Mouse (Mus musculus): ENCODE data around the gene Nedd9. TPM values are rescaled to one million over a fixed set of nuclear protein-coding genes. Genes with fewer than 3 reads are reported as not detected.

Gene Nedd9
- total and polyA plus RNA-seq, 2 experiments from 2014 or later, result 10.1 to 28.2 TPM

Other genes with a start within 250 kb of the Nedd9 start
- 14.6 and 15.5 TPM in 2 replicates for gene Smim13, start 237.5 kb downstream of the Nedd9 start, total RNA-seq (2014; rRNA removed; ENCODE audit: low replicate concordance)
- 7.9 TPM in 2 replicates for gene Smim13, start 237.5 kb downstream of the Nedd9 start, polyA plus RNA-seq (2015; fragmentation: Nextera tagmentation; extraction: Ambion mirVana)
- gene Gm17364, start 213.4 kb downstream of the Nedd9 start, total RNA-seq (2014; rRNA removed; ENCODE audit: low replicate concordance), result not detected in 2 replicates
- not detected in 2 replicates for gene Gm17364, start 213.4 kb downstream of the Nedd9 start, polyA plus RNA-seq (2015; fragmentation: Nextera tagmentation; extraction: Ambion mirVana)
- gene Tmem170b, start 118.5 kb upstream of the Nedd9 start, total RNA-seq (2014; rRNA removed; ENCODE audit: low replicate concordance), result 4.4 and 5.3 TPM in 2 replicates
- gene Tmem170b, start 118.5 kb upstream of the Nedd9 start, polyA plus RNA-seq (2015; fragmentation: Nextera tagmentation; extraction: Ambion mirVana), result 7.9 and 8.1 TPM in 2 replicates

Measured in heart, postnatal 0 days (tissue).